Mouse (Mus musculus) fat pad, adult 2 months (tissue): Measurements from ENCODE around the gene Elmo3.

Source experiments
- DNase-seq: peaks from one replicate; pipeline ENCODE4 v3.0.0-alpha.2; 2011; ENCODE audit warnings: low read depth, low spot score; ENCODE audit errors: extremely low read depth

Elmo3 gene

GRCm38 (mm10) chr8:105305211-105306145, at the start of gene Elmo3:
Gene Elmo3, plus strand, starts transcription at chr8:105305601.
- DNase-seq = no peak

- no peak for DNase-seq
These were observed 47.9 kb upstream of the Elmo3 start for GRCm38 (mm10) chr8:105257318-105258114.

GRCm38 (mm10) chr8:105258911-105259720, 46.3 kb upstream of the Elmo3 start:
- DNase-seq = no peak

GRCm38 (mm10) chr8:105259721-105260320, 45.6 kb upstream of the Elmo3 start:
- DNase-seq = no peak

- DNase-seq = no peak
These were observed 44.9 kb upstream of the Elmo3 start for GRCm38 (mm10) chr8:105260371-105261099.

GRCm38 (mm10) chr8:105261326-105261980, 43.9 kb upstream of the Elmo3 start:
- DNase-seq = no peak

- no peak for DNase-seq
These were observed 42.0 kb upstream of the Elmo3 start for GRCm38 (mm10) chr8:105263244-105263912.

GRCm38 (mm10) chr8:105264024-105264982, 41.1 kb upstream of the Elmo3 start, which contains the start of the genes Tradd and Fbxl8:
Gene Tradd, minus strand, starts transcription at chr8:105264609.
Gene Fbxl8, plus strand, starts transcription at chr8:105264648.
- DNase-seq = no peak

- DNase-seq = no peak
These were observed 40.3 kb upstream of the Elmo3 start for GRCm38 (mm10) chr8:105265128-105265527.

- DNase-seq = no peak
These were observed 38.6 kb upstream of the Elmo3 start for GRCm38 (mm10) chr8:105266775-105267174.

- no peak for DNase-seq
These were observed 36.9 kb upstream of the Elmo3 start for GRCm38 (mm10) chr8:105268342-105269074.

GRCm38 (mm10) chr8:105269075-105269458, 36.3 kb upstream of the Elmo3 start:
- DNase-seq = no peak

- no peak for DNase-seq
These were observed 35.9 kb upstream of the Elmo3 start, which contains the start of gene Hsf4 for GRCm38 (mm10) chr8:105269461-105269947. Gene Hsf4, plus strand, starts transcription at chr8:105269801.

- DNase-seq = no peak
These were observed 35.1 kb upstream of the Elmo3 start for GRCm38 (mm10) chr8:105270101-105270915.

- no peak for DNase-seq
These were observed 34.5 kb upstream of the Elmo3 start for GRCm38 (mm10) chr8:105270916-105271186.

- no peak for DNase-seq
These were observed 30.0 kb upstream of the Elmo3 start for GRCm38 (mm10) chr8:105275387-105275786.
